Mouse (Mus musculus): ENCODE results near the gene Art4.
"Not testable (repeated sequence)": the region's sequence is repeated elsewhere in the genome, so short reads cannot be mapped to it uniquely, and the experiment has no call there.

Art4 gene

GRCm38 (mm10) chr6:136857186-136857872 is at the start of gene Art4:
Gene Art4 (minus strand): TSS chr6:136857733.
- DNase-seq: no peak

DNA sequence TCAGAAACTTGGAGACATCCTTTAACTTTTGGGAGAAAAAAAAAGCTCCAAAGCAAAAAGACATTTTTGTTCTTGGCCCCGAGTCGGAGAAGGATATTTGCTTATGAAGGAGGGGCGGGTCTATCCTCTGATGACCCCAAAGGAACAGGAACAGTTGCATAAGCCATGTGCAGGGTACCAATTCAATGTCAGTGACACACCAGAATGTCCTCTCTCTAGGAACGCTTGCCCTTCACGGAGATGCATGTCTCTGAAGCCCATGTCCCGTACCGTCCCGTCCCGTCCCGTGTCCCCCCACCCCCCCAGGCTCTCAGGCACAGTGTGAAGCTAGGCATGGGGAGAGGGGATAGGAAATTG is 49.4 kb upstream of the Art4 start:
- DNase-seq: no peak

DNA sequence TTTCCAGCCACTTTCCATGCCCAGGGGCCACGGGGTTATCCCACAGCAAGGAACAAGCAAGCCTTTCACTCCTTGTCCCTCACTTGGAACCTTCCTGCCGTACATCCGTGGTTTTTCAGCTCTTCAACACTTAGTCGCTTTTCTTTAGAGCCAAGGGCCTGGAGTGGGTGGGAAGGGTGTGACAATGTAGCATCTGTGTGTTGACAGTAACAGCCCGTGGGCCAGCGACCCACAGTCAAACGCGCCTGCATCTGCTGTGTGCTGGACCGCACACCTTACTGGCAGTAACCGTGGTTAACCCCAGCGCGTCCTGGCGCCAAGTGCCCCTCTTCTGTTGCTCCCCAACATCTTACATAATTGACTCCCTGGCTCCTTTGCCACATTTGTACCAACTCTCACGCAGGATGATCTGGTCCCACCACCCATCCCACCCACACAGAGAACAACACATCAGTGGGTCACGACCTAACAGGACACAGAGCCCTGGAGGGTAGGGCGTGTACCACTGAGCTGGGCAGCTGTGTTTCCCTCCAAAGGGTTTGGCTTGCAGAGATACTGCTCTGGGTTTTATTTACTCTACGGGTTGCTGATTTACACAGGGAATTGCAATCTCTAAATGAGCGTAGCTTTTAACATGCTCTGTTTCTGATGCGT is 48.9 kb upstream of the Art4 start:
- DNase-seq: no peak

GRCm38 (mm10) chr6:136903885-136904470 is 46.4 kb upstream of the Art4 start:
- DNase-seq: no peak

- DNase-seq: no peak
Observed at GRCm38 (mm10) chr6:136902527-136902926, 45.0 kb upstream of the Art4 start.

GRCm38 (mm10) chr6:136901010-136901409 is 43.5 kb upstream of the Art4 start:
- no peak for DNase-seq

- no peak for DNase-seq
Observed at GRCm38 (mm10) chr6:136900369-136901009, 43.0 kb upstream of the Art4 start.

DNA sequence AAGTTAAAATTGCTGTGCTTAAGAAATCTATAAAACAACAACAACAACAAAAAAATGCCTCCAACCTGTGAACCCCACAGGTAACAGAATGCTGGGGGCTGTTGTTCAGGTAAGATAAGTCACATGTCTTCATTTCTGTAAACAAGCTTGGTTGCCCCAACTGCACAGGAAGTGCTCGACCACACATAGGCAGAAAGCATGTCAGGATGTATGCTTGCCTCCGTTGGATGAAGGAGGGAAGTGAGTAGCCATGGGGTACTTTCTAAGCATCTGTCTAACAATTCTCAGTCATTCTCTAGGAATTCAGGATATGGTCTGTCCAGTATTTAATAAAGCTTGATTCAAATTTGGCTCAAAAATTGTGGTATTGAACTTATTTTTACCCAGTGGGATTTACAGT is 41.4 kb upstream of the Art4 start:
- no peak for DNase-seq

- no peak for DNase-seq
Observed at GRCm38 (mm10) chr6:136898222-136898621, 40.7 kb upstream of the Art4 start.

GRCm38 (mm10) chr6:136897789-136898188 is 40.3 kb upstream of the Art4 start:
- DNase-seq: no peak

DNA sequence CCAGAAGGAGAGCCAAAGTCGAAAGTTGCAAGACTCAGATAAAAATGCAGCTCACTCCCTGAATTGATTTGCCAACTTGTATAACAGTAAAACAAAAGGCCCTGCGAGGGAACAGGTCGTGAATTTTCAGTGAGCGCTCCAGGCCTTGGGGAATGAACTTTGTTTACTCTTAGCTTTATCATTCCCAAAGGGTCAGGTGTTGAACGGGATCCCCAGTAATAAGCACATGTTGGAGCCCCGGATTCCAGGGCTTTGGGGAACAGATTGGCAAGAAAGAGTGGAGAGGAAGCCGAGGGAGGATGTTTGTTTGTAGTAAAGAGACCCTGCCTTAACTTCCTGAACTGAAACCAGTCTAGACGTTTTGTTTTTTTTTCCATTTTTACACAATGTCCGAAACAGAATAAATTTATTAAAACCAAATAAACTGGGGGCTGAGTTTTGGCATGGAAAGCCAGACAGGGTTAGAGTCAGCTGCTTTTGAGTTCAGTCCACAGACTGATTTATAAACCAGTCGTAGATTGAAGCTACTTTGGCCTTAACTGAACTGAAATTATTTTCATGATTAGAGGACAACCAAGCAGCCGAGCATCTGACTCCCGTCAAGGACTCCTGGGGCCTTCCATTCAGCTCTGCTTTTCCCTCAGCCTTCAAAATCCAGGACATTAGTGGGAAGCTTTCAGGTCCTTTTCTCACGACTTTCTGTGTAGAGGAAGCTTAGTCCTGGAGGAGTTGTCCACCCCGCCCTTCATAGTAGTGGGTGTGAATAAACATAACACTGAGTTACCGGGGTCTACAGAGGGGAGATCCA is 37.2 kb upstream of the Art4 start:
- DNase-seq: no peak

DNA sequence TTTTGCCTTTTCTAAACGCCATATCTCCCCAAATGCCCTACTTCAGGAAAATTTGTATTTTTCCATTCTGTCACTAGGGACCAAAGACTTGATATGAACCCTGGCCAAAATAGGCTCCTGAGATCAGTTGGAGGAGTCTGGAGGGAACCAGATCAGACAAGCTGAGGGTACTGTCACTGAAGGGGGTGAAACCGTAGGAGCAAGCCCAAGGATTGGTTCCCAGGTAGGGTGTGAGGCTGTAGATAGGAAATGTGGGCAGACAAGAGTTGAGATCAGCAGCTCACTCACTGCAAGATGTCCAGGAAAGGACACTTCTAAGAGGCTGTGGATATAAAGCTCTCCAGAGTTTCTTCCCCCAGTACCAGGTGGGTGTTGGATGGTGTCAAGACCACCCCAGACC is 34.5 kb upstream of the Art4 start:
- DNase-seq: no peak

GRCm38 (mm10) chr6:136889554-136889953 is 32.0 kb upstream of the Art4 start:
- no peak for DNase-seq

DNA sequence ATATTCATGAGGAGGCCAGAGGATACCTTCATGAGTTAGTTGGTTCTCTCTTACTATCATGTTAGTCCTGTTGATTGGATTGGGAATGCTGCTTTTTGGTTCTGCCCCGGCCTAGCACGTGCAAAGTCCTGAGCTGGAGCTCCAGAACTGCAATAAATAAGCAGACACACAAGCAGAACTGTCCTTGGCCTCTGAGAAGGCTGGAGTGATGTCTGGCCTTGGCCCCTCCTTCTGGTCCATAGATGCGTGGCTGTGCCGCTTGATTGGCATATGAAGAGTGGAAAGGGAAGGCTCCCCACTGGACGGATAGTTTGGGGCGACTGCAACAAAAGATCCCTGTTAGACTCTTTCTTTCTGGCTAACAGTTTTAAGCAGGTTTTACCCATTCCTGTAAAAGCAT is 31.5 kb upstream of the Art4 start:
- DNase-seq: no peak

- DNase-seq: no peak
Observed at GRCm38 (mm10) chr6:136887854-136888253, 30.3 kb upstream of the Art4 start.

DNA sequence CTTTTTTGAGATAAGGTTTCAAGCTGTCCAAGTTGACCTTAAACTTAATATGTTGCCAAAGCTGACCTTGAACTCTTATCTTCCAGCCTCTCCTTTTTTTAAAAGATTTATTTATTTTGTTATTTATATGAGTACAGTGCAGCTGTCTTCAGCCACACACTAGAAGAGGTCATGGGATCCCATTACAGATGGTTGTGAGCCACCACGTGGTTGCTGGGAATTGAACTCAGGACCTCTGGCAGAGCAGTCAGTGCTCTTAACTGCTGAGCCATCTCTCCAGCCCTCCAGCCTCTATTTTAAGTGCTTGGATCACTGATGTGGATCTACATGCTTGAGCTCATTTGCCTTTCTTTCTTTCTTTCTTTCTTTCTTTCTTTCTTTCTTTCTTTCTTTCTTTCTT is 27.2 kb upstream of the Art4 start:
- not testable (repeated sequence) for DNase-seq

DNA sequence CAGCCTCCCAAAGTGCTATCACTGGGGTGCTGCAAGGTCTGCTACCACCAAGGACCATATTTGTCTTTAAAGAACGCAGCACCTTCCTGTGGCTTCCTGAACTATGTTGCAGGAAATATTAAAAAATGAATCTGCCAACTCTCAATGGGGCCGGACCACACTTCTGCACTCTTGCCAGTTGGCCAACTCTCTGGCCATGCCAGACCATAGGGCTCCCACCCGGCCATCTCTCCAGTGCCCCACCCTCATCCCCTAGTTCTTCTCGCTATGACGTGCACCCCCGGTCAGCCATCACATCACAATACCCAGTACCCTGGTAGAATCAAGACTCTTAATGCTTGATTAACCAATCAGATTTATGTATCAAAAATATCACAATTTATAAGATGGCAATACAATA is 26.4 kb upstream of the Art4 start:
- DNase-seq: no peak

- DNase-seq: no peak
Observed at GRCm38 (mm10) chr6:136883431-136883915, 25.9 kb upstream of the Art4 start.

DNA sequence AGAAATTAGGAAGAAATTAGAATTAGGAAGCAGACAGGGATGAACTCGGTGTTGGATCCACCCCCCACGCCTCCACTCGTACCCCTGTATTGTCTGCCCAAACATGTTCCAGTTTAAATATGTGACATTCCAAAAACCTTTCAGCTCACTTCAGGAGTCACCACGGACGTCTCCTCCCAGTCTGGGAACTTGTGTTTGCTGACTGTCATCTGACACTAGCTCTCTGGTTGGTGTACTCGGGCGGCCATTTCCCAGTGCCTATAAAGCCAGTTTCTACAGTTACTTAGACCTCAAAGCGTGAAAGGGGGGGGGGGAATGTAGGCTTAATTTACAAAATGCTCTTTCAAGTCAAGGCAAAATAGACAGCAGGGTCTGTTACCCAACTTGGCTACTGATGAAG is 24.1 kb upstream of the Art4 start:
- DNase-seq: no peak

- DNase-seq: no peak
Observed at GRCm38 (mm10) chr6:136875670-136876069, 18.1 kb upstream of the Art4 start, which contains the start of gene Mgp. Gene Mgp (minus strand): TSS chr6:136875823.

GRCm38 (mm10) chr6:136874599-136874998 is 17.1 kb upstream of the Art4 start:
- no peak for DNase-seq

- no peak for DNase-seq
Observed at GRCm38 (mm10) chr6:136868921-136869320, 11.4 kb upstream of the Art4 start.

DNA sequence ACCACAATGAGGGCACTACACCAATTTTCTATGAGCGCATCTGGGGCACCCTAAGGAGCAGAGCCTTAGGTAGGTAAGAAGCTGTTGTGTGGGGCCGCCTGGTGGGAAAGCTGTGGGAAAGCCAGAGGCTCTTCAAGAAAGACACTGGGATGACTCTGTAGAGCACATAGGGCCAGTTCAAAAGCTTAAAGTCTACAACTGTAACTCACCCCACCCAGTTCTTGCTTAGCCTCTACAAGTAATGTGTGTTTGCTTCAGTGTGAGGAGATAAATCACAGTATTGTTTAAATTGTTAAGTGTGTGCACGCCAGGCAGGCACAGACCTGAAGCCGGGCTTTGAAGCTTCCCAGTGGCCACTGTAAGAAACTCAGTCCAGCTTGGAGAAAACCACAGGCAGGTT is 8.6 kb upstream of the Art4 start:
- no peak for DNase-seq

Data from cerebellum, adult 11 months (tissue).